Mouse (Mus musculus) embryo, embryonic 11.5 days (tissue): Measurements from ENCODE around the gene Mrpl54.

ENCODE experiments used
- DNase-seq: peaks from one replicate; pipeline ENCODE4 v3.0.0-alpha.2; 2012; ENCODE audit warnings: low read depth, low spot score

Gene Mrpl54

GRCm38 (mm10) chr10:81261025-81261424 is 5.7 kb downstream of the Mrpl54 start:
- DNase-seq = no peak

DNA sequence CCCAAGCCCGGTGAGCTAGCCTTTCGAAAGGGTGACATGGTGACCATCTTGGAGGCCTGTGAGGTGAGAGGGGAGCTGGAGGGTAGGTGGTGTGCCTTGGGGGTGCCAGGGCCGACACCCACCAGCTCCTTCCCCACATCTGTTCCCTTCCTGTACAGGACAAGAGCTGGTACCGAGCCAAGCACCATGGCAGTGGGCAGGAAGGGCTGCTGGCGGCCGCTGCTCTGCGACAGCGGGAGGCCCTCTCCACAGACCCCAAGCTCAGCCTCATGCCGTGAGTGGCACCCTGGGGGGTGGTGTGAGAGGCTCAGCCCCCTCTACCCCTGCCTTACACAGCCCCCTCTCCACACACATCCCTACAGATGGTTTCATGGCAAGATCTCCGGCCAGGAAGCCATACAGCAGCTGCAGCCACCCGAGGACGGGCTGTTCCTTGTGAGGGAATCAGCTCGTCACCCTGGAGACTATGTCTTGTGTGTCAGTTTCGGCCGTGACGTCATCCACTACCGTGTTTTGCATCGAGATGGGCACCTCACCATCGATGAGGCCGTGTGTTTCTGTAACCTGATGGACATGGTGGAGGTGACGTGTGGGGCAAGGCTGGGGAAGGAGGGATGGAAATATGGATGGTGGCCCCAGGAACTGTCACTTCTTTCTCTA is 7.4 kb downstream of the Mrpl54 start:
- no peak for DNase-seq

GRCm38 (mm10) chr10:81257158-81258039 is 9.3 kb downstream of the Mrpl54 start:
- no peak for DNase-seq

GRCm38 (mm10) chr10:81254886-81255285 is 11.8 kb downstream of the Mrpl54 start:
- DNase-seq = no peak

GRCm38 (mm10) chr10:81252424-81253419 is 14.0 kb downstream of the Mrpl54 start, which contains the start of gene Matk:
TSS of gene Matk (plus strand) at chr10:81252935.
- DNase-seq = no peak

- no peak for DNase-seq
These were observed 17.3 kb downstream of the Mrpl54 start for GRCm38 (mm10) chr10:81249442-81249841.

GRCm38 (mm10) chr10:81247804-81248203 is 18.9 kb downstream of the Mrpl54 start:
- DNase-seq = no peak

GRCm38 (mm10) chr10:81245166-81245565 is 21.6 kb downstream of the Mrpl54 start:
- no peak for DNase-seq

- no peak for DNase-seq
These were observed 22.1 kb downstream of the Mrpl54 start for GRCm38 (mm10) chr10:81244595-81244994.

DNA sequence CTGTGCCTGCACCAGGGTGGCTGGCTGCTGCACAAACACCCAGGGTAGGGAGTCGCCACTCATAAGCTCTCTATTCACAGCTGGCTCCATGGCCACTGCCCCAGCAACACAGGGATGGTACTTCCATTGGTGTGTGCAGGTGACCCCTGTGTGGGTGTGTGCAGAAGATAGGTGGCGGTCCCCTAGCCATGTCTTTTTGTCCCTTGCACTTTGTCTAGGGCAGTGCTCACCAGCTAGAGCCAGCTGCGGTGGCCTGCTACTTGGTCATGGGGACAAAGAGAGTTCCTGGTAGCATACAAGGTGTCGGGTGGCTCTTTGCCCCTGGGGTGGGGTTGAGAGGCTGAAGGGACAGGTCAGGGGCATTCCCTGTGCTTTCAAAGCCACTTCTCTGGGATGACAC is 22.6 kb downstream of the Mrpl54 start:
- no peak for DNase-seq

DNA sequence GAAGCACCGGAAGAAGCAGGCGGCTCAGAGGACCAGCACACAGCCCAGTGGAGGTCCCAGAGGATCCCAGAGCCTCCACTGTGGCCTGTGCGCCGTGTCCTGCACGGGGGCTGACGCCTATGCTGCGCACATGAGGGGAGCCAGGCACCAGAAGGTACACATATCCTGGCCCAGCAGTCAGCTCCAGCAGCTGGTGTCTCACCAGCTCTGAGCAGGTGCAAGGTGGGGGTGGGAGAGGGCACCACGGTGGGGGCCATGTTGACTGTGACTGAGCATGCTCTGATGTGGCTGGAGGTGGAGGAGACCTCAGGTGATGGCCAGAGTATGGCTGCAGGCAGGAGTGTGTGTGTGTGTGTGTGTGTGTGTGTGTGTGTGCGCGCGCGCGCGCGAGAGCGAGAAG is 24.7 kb downstream of the Mrpl54 start:
- DNase-seq = no peak

- DNase-seq = peak; percentile 51
These were observed 25.9 kb downstream of the Mrpl54 start for GRCm38 (mm10) chr10:81240876-81241275.

DNA sequence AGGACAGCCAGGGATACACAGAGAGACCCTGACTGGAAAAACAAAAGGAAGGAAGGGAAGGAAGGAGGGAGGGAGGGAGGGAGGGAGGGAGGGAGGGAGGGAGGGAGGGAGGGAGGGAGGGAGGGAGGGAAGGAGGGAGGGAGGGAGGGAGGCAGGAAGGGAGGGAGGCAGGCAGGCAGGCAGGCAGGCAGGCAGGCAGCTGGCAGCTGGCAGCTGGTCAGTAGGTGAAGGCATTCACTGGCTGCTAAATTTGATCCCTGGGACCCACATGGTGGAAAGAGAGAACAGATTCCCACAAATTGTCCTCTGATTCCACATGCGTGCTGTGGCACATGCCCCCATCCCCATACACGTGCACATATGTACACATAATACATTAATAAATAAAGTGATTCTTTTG is 28.1 kb downstream of the Mrpl54 start:
- DNase-seq = no peak

DNA sequence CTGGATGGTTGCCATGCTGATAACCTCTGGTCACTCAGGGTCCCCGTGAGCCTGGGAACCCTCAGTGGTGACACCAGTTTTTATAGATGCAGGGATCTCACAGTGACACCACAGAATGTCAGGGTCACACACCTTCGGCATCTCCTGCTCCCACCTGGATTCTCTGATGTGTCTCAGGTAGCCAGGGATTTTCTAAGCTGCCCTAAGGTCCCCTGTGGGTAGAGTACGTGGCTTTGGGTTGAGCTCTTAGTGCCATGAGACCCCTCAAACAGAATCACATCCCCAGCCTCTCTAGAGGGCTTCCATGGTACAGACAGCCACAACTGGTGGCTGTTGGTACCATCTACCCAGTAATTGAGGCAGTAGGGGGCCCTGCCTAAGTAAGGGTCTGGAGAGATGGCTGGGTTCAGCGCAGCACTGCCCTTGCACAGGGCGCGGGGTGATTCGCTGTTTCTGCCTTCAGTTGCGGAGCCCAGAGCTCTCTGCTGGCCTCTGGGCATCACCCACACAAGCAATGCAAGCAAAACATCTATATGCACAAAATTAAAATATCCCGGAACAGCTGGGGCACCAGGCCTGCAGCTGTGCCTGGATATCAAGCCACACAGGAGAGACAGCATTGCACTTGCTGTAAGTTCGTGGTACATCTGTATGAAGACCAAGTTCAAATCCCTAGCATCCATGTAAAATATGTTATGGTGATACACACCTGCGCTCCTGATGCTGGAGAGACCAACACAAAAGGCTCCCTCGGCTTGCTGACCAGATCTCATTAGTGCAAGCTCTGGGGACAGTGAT is 30.1 kb downstream of the Mrpl54 start:
- DNase-seq = no peak

GRCm38 (mm10) chr10:81234206-81234605 is 32.5 kb downstream of the Mrpl54 start:
- DNase-seq = no peak

DNA sequence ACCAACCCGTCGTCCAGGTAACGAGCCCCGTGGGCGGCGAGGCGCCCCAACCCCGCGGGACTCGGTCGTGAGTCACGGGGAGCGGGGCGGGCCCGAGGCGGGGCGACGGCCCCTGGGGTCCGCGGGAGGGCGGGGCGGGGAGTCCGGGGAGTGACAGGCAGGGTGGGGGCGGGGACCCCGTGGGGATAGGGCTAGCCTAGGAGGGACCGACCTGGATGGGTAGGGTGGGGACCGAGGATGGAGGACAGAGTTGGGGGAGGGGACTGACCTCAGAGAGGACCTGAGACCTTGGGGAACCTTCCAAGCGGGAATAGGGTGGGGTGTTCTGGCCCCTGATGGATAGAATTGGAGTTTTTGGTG is 33.5 kb downstream of the Mrpl54 start:
- DNase-seq = no peak

- peak; percentile 77 for DNase-seq
These were observed 34.0 kb downstream of the Mrpl54 start, which contains the start of gene Zfr2 for GRCm38 (mm10) chr10:81232580-81233225. TSS of gene Zfr2 (plus strand) at chr10:81233155.

GRCm38 (mm10) chr10:81231436-81231835 is 35.3 kb downstream of the Mrpl54 start:
- DNase-seq = no peak

GRCm38 (mm10) chr10:81230438-81231332 is 36.0 kb downstream of the Mrpl54 start, which contains the start of gene Atcay:
TSS of gene Atcay (minus strand) at chr10:81230833.
- no peak for DNase-seq
